Mouse (Mus musculus) cortical plate, adult 2 months (tissue): ENCODE data around the gene Flt1.

Source experiments
- CTCF ChIP-seq: fragments of 200-500 bp; IDR thresholded peaks from 2 replicates; pipeline ENCODE4 v1.5.1; 2011; ENCODE audit warnings: mild to moderate bottlenecking, control low read depth, low read length; ENCODE audit not compliant: insufficient read depth; ENCODE audit errors: extremely low read depth
- POLR2A ChIP-seq: fragments of 200-500 bp; IDR thresholded peaks from 2 replicates; pipeline ENCODE4 v1.6.1; 2011; ENCODE audit warnings: mild to moderate bottlenecking, low read length, control low read depth; ENCODE audit not compliant: insufficient read depth; ENCODE audit errors: extremely low read depth

DNA sequence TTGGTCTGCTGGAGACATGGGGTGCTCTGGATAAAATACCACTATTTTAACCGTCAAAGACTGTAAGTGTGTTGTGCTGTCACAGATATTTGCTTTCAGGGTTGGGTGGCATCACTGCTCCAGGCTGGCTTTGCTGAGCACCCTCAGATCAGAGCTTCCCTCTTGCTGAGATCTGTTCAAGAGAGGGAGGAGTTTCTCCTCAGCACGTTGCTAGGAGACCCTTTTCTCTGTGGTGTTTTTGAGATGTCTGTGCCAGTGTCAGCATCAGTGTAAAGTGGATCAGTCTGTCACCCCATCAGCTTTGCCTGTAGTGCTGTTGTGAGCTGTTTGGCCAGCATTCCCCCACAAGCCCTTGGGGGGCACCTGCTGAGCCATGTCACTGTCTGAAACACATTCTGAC, 98.9 kb downstream of the Flt1 start:
- TF ChIP-seq CTCF = no peak
- no peak for TF ChIP-seq POLR2A
